Mouse (Mus musculus) stomach, postnatal 0 days (tissue): ENCODE results near the gene Zfhx3.

ENCODE experiments used
- CTCF ChIP-seq: IDR thresholded peaks from 2 replicates; pipeline ENCODE4 v1.5.1; 2016; ENCODE audit warnings: antibody characterized with exemption, low read depth, mild to moderate bottlenecking, moderate library complexity
- EP300 ChIP-seq: optimal IDR thresholded peaks from 2 replicates; pipeline ENCODE3; 2016; ENCODE audit warnings: antibody characterized with exemption

GRCm38 (mm10) chr8:108711490-108711793, 769.0 kb downstream of the Zfhx3 start:
- TF ChIP-seq EP300 (no peak), CTCF (no peak)
